Mouse (Mus musculus) myocyte (in vitro differentiated cells): ENCODE measurements around the gene Pde4d. TPM values are rescaled to one million over a fixed set of nuclear protein-coding genes. Genes with fewer than 3 reads are reported as not detected.

Experiments
- H3K27me3 ChIP-seq: one replicate; pipeline ENCODE4 v1.6.1; 2011; ENCODE audit not compliant: control insufficient read depth, insufficient read depth, insufficient read length
- H3K36me3 ChIP-seq: one replicate; pipeline ENCODE4 v1.6.1; 2011; ENCODE audit not compliant: control insufficient read depth, insufficient read depth
- H3K4me2 ChIP-seq: one replicate; pipeline ENCODE4 v1.6.1; 2011; ENCODE audit warnings: low read depth, control low read depth
- H3K4me3 ChIP-seq: one replicate; pipeline ENCODE4 v1.5.1; 2011; ENCODE audit warnings: mild to moderate bottlenecking, control low read depth, moderate library complexity
- H3K79me2 ChIP-seq: one replicate; pipeline ENCODE4 v1.6.1; 2011; ENCODE audit not compliant: control insufficient read depth, insufficient read depth
- H3ac ChIP-seq: one replicate; pipeline ENCODE4 v1.6.1; 2011; ENCODE audit not compliant: control insufficient read depth, insufficient read length
- CEBPB ChIP-seq: IDR thresholded peaks from 2 replicates; pipeline ENCODE4 v1.6.1; 2011; ENCODE audit warnings: mild to moderate bottlenecking, moderate library complexity; ENCODE audit not compliant: poor library complexity, insufficient read depth, severe bottlenecking
- E2F4 ChIP-seq: IDR thresholded peaks from one replicate; pipeline ENCODE4 v1.6.1; 2011; ENCODE audit warnings: mild to moderate bottlenecking, control low read depth, moderate library complexity; ENCODE audit not compliant: insufficient read depth
- MAX ChIP-seq: IDR thresholded peaks from one replicate; pipeline ENCODE4 v1.6.1; 2011; ENCODE audit warnings: low read depth, mild to moderate bottlenecking, control low read depth
- MYOD1 ChIP-seq, 3 experiments: IDR thresholded peaks; one replicate each; pipeline ENCODE4 v1.6.1; 2011; ENCODE audit warnings: control low read depth in 2 of 3, low read depth in 2 of 3, mild to moderate bottlenecking in 2 of 3, moderate library complexity in 1 of 3; ENCODE audit not compliant: insufficient read length in 2 of 3, control insufficient read depth in 1 of 3
- MYOG ChIP-seq, 3 experiments: IDR thresholded peaks; one replicate each; pipeline ENCODE4 v1.6.1; 2011; ENCODE audit warnings: control low read depth in 2 of 3, low read depth in 2 of 3, mild to moderate bottlenecking in 2 of 3; ENCODE audit not compliant: insufficient read length in 2 of 3, control insufficient read depth in 1 of 3, insufficient read depth in 1 of 3
- POLR2A ChIP-seq: IDR thresholded peaks from one replicate; pipeline ENCODE4 v1.6.1; 2011; ENCODE audit warnings: low read depth, mild to moderate bottlenecking, control low read depth, moderate library complexity; ENCODE audit not compliant: insufficient read length
- POLR2AphosphoS2 ChIP-seq: IDR thresholded peaks from one replicate; pipeline ENCODE4 v1.6.1; 2011; ENCODE audit warnings: low read depth, control low read depth; ENCODE audit not compliant: insufficient read length
- REST ChIP-seq: IDR thresholded peaks from one replicate; pipeline ENCODE4 v1.6.1; 2011; ENCODE audit warnings: mild to moderate bottlenecking, control low read depth, moderate library complexity; ENCODE audit not compliant: insufficient read depth, insufficient read length
- SRF ChIP-seq: IDR thresholded peaks from one replicate; pipeline ENCODE4 v1.6.1; 2011; ENCODE audit warnings: low read depth; ENCODE audit not compliant: control insufficient read depth, insufficient read length
- TCF12 ChIP-seq: IDR thresholded peaks from one replicate; pipeline ENCODE4 v1.6.1; 2011; ENCODE audit warnings: mild to moderate bottlenecking, control low read depth; ENCODE audit not compliant: poor library complexity, insufficient read depth, severe bottlenecking
- TCF3 ChIP-seq: IDR thresholded peaks from one replicate; pipeline ENCODE4 v1.6.1; 2011; ENCODE audit warnings: low read depth, control low read depth; ENCODE audit not compliant: insufficient read length
- USF1 ChIP-seq: IDR thresholded peaks from one replicate; pipeline ENCODE4 v1.6.1; 2011; ENCODE audit warnings: low read depth, mild to moderate bottlenecking, control low read depth, moderate library complexity
- polyA plus RNA-seq: library from polyadenylated mRNA; unstranded; fragments of >200 nt; fragmentation: generic; extraction: Trizol; gene quantifications from one replicate; pipeline ENCODE4 v1.2.1, GENCODE M21; 2012; ENCODE audit warnings: missing spikeins

Gene Pde4d
- polyA plus RNA-seq, 1 experiment, result 8.2 TPM

- Histone ChIP-seq H3K4me3 (no peak overlapping the region), H3K27me3 (no peaks in the 10 kb centered on the region), H3K4me2 (no peak overlapping the region), H3K79me2 (no peaks in the 10 kb centered on the region), H3K36me3 (no peaks in the 10 kb centered on the region), H3ac (no peak overlapping the region)
- no peak for TF ChIP-seq MYOG (IDR thresholded peaks at IDR 0.05; ENCODE audit: control insufficient read depth in 1 of 3, insufficient read depth in 1 of 3, insufficient read length in 2 of 3, low read depth in 2 of 3)
- no peak for TF ChIP-seq USF1
- TF ChIP-seq SRF, result no peak
- TF ChIP-seq POLR2AphosphoS2, result no peak
- TF ChIP-seq E2F4, result no peak
- TF ChIP-seq MYOD1 (IDR thresholded peaks at IDR 0.05; ENCODE audit: control insufficient read depth in 1 of 3, insufficient read length in 2 of 3, low read depth in 2 of 3), result no peak
- no peak for TF ChIP-seq TCF3
- TF ChIP-seq REST, result no peak
- no peak for TF ChIP-seq POLR2A
- TF ChIP-seq CEBPB, result no peak
- no peak for TF ChIP-seq MAX
- no peak for TF ChIP-seq TCF12
Measured at GRCm38 (mm10) chr13:108821270-108821669, 371.5 kb downstream of the Pde4d start.

DNA sequence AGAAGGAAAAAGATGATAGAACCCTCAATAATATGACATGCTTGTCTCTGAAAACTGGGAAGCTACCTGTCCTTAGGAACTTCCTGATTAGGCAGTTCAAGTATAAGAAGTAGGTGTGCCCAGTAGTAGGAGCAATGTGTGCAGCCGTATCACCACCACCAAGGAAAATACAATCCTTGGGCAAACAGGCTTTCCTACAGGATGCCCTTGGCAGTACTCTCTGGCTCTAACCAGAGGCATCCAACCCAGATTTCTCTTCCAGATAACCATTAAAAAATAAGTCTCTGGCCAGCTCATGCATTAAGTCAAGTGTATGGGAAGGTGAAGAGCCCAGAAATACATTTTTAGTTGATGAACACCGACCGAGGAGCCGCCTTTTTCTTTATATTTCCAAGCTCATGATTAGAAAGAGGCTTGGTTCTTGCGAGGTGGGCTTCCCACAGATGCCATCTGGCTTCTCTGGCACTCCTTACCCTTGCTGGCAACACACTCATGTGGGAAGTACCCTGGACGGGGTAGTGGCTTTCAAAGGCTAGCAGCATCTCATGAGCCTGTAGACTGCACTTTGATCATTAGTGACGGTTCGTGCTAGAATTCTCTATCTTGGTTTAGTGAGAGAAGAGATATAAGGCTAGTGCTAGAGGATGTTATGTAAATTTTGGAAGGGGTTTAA is 375.0 kb downstream of the Pde4d start:
- H3K4me3 ChIP-seq, result no peak overlapping the region
- H3K27me3 ChIP-seq, result no peaks in the 10 kb centered on the region
- H3K79me2 ChIP-seq, result no peaks in the 10 kb centered on the region
- H3K4me2 ChIP-seq, result no peak overlapping the region
- TF ChIP-seq REST, result no peak
- no peak for TF ChIP-seq MAX
- TF ChIP-seq MYOG (IDR thresholded peaks at IDR 0.05; ENCODE audit: control insufficient read depth in 1 of 3, insufficient read depth in 1 of 3, insufficient read length in 2 of 3, low read depth in 2 of 3), result no peak
- TF ChIP-seq MYOD1 (IDR thresholded peaks at IDR 0.05; ENCODE audit: control insufficient read depth in 1 of 3, insufficient read length in 2 of 3, low read depth in 2 of 3), result no peak
- no peak for TF ChIP-seq USF1
- TF ChIP-seq SRF, result no peak
- no peak for TF ChIP-seq TCF12
- no peak for TF ChIP-seq E2F4
- TF ChIP-seq TCF3, result no peak
- TF ChIP-seq POLR2A, result no peak
- no peak for TF ChIP-seq CEBPB
- no peak for TF ChIP-seq POLR2AphosphoS2
- no peak overlapping the region for H3ac ChIP-seq
- no peaks in the 10 kb centered on the region for H3K36me3 ChIP-seq

DNA sequence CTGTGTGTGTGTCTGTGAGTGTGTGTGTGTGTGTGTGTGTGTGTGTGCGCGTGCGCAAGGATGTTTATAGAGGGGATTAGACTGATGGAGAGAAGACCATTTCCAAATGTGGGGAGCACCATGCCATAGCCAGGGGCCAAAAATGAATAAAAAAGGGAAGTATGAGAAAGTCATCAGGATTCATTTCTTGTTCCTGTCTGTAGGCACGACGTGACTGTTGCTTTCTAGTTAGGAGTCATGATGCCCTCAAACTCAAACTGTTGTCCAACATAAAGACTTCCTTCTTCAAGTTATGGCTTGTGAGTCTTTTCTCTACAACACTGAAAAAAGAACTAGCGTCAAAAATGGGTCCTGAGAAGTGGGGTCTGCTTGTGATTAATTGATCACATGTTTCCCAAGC is 375.8 kb downstream of the Pde4d start:
- Histone ChIP-seq H3K27me3 (no peaks in the 10 kb centered on the region), H3K36me3 (no peaks in the 10 kb centered on the region), H3K4me2 (no peak overlapping the region), H3K79me2 (no peaks in the 10 kb centered on the region), H3K4me3 (no peak overlapping the region), H3ac (no peak overlapping the region)
- no peak for TF ChIP-seq TCF12
- no peak for TF ChIP-seq MYOD1 (IDR thresholded peaks at IDR 0.05; ENCODE audit: control insufficient read depth in 1 of 3, insufficient read length in 2 of 3, low read depth in 2 of 3)
- no peak for TF ChIP-seq REST
- no peak for TF ChIP-seq TCF3

DNA sequence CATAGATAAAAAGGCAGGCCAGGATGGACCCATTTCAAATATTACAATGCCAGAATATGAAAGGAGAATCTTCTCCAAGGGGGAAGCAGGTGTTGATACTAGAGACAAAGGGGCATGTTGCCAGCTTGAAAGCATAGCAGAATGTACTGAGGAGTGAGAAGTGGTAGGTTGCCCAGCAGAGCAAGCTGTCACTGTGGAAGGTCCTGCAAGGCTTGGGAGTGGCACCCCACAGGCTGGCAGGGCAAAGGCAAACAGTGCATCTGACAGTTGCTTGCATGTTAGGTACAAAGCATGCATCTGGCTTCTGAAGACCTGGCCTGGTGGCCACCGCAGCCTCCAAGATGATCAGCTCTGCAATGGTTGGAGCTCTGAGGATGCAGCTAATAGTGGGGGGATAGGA is 384.4 kb downstream of the Pde4d start:
- peak overlapping the region; percentile 33 for H3K4me2 ChIP-seq
- H3K79me2 ChIP-seq, result no peaks in the 10 kb centered on the region
- H3K4me3 ChIP-seq, result no peak overlapping the region
- H3K27me3 ChIP-seq, result no peaks in the 10 kb centered on the region
- no peaks in the 10 kb centered on the region for H3K36me3 ChIP-seq
- no peak for TF ChIP-seq CEBPB
- TF ChIP-seq MYOG (IDR thresholded peaks at IDR 0.05; ENCODE audit: control insufficient read depth in 1 of 3, insufficient read depth in 1 of 3, insufficient read length in 2 of 3, low read depth in 2 of 3), result no peak
- TF ChIP-seq SRF, result no peak
- TF ChIP-seq E2F4, result no peak
- no peak for TF ChIP-seq POLR2AphosphoS2
- TF ChIP-seq MYOD1 (IDR thresholded peaks at IDR 0.05; ENCODE audit: control insufficient read depth in 1 of 3, insufficient read length in 2 of 3, low read depth in 2 of 3), result no peak
- no peak for TF ChIP-seq TCF12
- no peak for TF ChIP-seq REST
- no peak for TF ChIP-seq POLR2A
- no peak for TF ChIP-seq TCF3
- TF ChIP-seq USF1, result no peak
- no peak for TF ChIP-seq MAX
- no peak overlapping the region for H3ac ChIP-seq

DNA sequence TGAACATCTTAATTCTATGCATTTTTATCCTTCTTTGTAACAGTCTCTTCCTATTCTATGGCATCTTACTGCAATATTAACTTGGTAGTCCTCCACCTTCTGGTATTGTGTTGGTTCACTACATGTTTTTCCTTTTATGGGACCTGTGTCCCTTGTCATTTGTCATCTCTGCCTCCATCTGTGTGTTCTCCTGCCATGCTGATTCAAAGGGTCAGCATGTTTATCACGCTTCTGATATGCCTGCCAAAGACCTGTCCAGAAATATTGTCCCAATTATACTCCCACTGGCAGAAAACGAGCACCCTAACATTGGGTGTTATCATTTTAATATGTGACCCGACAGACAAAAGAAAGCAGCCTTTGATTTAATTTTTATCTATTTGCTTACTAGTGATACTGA is 386.6 kb downstream of the Pde4d start:
- H3K79me2 ChIP-seq, result no peaks in the 10 kb centered on the region
- no peak overlapping the region for H3K4me2 ChIP-seq
- H3ac ChIP-seq, result no peak overlapping the region
- no peaks in the 10 kb centered on the region for H3K36me3 ChIP-seq
- H3K4me3 ChIP-seq, result no peak overlapping the region
- no peaks in the 10 kb centered on the region for H3K27me3 ChIP-seq
- no peak for TF ChIP-seq CEBPB
- TF ChIP-seq POLR2A, result no peak
- TF ChIP-seq MAX, result no peak
- TF ChIP-seq E2F4, result no peak
- no peak for TF ChIP-seq POLR2AphosphoS2
- no peak for TF ChIP-seq REST
- TF ChIP-seq TCF12, result no peak
- TF ChIP-seq USF1, result no peak
- TF ChIP-seq TCF3, result no peak
- no peak for TF ChIP-seq SRF
- no peak for TF ChIP-seq MYOG (IDR thresholded peaks at IDR 0.05; ENCODE audit: control insufficient read depth in 1 of 3, insufficient read depth in 1 of 3, insufficient read length in 2 of 3, low read depth in 2 of 3)
- TF ChIP-seq MYOD1 (IDR thresholded peaks at IDR 0.05; ENCODE audit: control insufficient read depth in 1 of 3, insufficient read length in 2 of 3, low read depth in 2 of 3), result no peak
